Mouse (Mus musculus): Measurements from ENCODE around the gene 4930453N24Rik.

The 4930453N24Rik gene

DNA sequence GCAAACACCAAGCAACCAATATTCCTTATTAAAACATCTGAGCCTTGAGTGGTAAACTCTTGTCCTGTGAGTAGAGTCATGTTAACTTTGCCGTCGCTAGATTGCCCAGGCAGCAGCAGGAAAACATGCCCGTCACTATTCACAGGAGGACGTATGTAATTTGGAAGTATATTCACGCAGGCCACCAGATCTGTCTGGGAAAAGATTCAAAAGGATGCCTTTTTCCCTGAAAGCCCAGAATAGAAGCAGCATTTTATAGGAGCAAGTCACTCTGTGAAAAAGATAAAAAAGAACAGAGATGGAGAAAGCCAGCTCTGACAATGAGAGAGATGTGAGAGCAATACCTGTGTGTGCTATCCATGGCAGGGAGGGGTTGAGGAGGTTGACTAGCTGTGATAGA lies 49.4 kb downstream of the 4930453N24Rik start:
- DNase-seq (ENCODE audit: low spot score) = no peak

DNA sequence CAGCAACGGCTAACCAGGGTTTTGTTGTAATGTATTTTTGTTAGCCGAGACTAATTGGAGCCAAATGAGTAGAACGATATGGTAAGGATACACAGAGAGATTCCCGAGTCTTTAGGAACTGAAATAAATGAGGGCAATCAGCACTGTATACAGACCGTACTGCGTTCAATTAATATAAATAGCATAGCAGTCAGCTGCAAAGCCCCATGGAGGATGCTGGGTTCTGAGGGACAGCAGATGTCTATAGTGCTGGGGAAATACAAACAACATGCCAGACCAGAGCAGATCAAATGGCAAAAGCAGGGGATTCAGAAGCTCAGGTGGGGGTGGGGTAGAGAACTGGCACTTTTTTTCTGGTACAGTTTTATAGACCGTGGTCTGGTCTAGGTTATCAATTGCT lies 51.9 kb downstream of the 4930453N24Rik start:
- DNase-seq (ENCODE audit: low spot score) = no peak

DNA sequence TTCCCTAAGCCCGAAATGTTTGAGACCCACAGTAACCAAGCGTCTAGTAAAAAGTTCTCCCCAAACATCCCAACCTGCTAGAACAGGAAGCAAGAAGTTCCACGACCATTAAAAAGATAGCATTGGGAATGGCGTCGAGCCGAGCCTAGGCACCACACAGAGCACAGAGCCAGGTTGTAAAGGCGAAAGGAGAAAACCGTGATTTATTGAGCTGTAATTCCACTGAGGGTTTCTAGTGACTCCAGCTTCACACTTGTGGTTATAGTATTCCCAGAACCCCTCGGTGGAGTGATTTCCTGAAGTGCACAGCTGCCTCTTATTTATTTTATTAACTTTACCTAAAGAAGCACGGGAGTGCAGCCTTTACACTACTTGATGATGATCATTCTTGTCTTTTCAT lies 53.1 kb downstream of the 4930453N24Rik start:
- DNase-seq (ENCODE audit: low spot score) = no peak

DNA sequence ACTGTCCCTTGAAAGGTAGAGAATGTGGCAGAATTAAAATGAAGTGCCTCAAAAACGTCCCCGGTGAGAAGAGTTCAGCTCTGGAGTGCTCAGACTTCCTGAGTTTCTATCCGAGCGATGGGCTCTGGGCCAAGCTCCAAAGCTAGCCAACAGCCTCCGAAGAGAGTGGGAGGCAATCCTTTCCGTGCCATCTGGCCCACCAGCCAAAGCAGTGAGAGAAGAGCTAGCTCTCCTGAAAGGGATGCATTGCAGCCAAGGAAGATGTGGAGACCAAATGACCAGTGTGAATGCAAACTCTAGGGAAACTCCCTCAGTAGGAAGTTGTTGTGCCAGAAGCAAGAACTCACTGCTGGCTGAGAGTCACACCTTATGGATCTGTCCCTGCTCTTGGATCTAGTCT lies 59.1 kb downstream of the 4930453N24Rik start:
- peak; percentile 13 for DNase-seq (ENCODE audit: low spot score)
